Mouse (Mus musculus) retina, postnatal 1 day (tissue): ENCODE measurements at regions not wholly inside any gene's neighbourhood (a gene's known extent, or its start where the extent isn't known, plus 50 kb on each side); places are given as distances from the start of the nearest gene placed in this dataset.

Source experiments
- DNase-seq: peaks from one replicate; pipeline ENCODE4 v3.0.0-alpha.2; 2012

- no peak for DNase-seq
Measured at GRCm38 (mm10) chr9:63896073-63896807, 125.6 kb downstream of the Smad6 start.

GRCm38 (mm10) chr9:63892235-63892971, 129.5 kb downstream of the Smad6 start:
- no peak for DNase-seq

- DNase-seq: no peak
Measured at GRCm38 (mm10) chr9:63890717-63891116, 131.1 kb downstream of the Smad6 start.

- no peak for DNase-seq
Measured at GRCm38 (mm10) chr9:63889570-63889969, 131.8 kb upstream of the Smad3 start.

GRCm38 (mm10) chr9:63884971-63885370, 127.2 kb upstream of the Smad3 start:
- no peak for DNase-seq

- DNase-seq: no peak
Measured at GRCm38 (mm10) chr9:63883738-63884520, 126.1 kb upstream of the Smad3 start.

GRCm38 (mm10) chr9:63881692-63882091, 123.9 kb upstream of the Smad3 start:
- no peak for DNase-seq

- no peak for DNase-seq
Measured at GRCm38 (mm10) chr9:63881261-63881563, 123.4 kb upstream of the Smad3 start.

GRCm38 (mm10) chr9:63880487-63881260, 122.9 kb upstream of the Smad3 start:
- DNase-seq: no peak

GRCm38 (mm10) chr9:63879710-63880428, 122.1 kb upstream of the Smad3 start:
- DNase-seq: peak; percentile 60

- no peak for DNase-seq
Measured at GRCm38 (mm10) chr9:63877864-63878263, 120.1 kb upstream of the Smad3 start.

- DNase-seq: no peak
Measured at GRCm38 (mm10) chr9:63876886-63877285, 119.1 kb upstream of the Smad3 start.

GRCm38 (mm10) chr9:63876023-63876422, 118.2 kb upstream of the Smad3 start:
- no peak for DNase-seq

GRCm38 (mm10) chr9:63875193-63875592, 117.4 kb upstream of the Smad3 start:
- no peak for DNase-seq

GRCm38 (mm10) chr9:63864350-63864749, 106.6 kb upstream of the Smad3 start:
- DNase-seq: no peak

GRCm38 (mm10) chr9:63863328-63863727, 105.5 kb upstream of the Smad3 start:
- DNase-seq: no peak

GRCm38 (mm10) chr9:63862427-63862826, 104.6 kb upstream of the Smad3 start:
- DNase-seq: peak; percentile 77

- DNase-seq: no peak
Measured at GRCm38 (mm10) chr9:63861418-63861817, 103.6 kb upstream of the Smad3 start.

- DNase-seq: no peak
Measured at GRCm38 (mm10) chr9:63860196-63860595, 102.4 kb upstream of the Smad3 start.

GRCm38 (mm10) chr9:63856065-63856736, 98.4 kb upstream of the Smad3 start:
- peak; percentile 77 for DNase-seq

GRCm38 (mm10) chr9:63851809-63852208, 94.0 kb upstream of the Smad3 start:
- DNase-seq: no peak

- peak; percentile 74 for DNase-seq
Measured at GRCm38 (mm10) chr9:63850316-63850693, 92.5 kb upstream of the Smad3 start.
